Mouse (Mus musculus) right cerebral cortex, postnatal 4 days (tissue): Measurements from ENCODE around the gene Zfp287.
"Not testable (repeated sequence)": the region's sequence is repeated elsewhere in the genome, so short reads cannot be mapped to it uniquely, and the experiment has no call there.

Experiments
- DNase-seq: peaks from one replicate; pipeline ENCODE4 v3.0.0-alpha.2; 2022

Zfp287 gene

GRCm38 (mm10) chr11:62731311-62732021, at the start of gene Zfp287:
Gene Zfp287, minus strand, starts transcription at chr11:62731905.
- DNase-seq, result peak; percentile 89

DNA sequence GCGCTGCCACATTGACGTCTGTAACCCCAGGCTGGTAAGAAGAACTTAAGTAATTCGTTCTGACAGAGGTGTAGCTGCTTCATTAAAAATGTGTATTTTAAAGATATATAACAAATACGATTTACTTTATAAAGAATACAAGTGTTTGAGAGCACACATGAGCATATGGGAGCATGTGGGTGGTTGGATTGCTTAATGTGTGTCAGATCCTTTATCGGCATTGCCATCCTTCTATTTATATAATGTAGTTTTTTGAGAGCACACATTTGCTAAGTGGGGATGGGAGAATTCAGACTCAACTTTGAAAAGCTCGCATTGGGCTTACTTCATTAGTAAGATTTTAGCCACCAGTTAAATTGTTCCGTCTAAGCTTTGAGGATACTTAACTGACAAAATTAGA, 44.8 kb upstream of the Zfp287 start:
- no peak for DNase-seq

DNA sequence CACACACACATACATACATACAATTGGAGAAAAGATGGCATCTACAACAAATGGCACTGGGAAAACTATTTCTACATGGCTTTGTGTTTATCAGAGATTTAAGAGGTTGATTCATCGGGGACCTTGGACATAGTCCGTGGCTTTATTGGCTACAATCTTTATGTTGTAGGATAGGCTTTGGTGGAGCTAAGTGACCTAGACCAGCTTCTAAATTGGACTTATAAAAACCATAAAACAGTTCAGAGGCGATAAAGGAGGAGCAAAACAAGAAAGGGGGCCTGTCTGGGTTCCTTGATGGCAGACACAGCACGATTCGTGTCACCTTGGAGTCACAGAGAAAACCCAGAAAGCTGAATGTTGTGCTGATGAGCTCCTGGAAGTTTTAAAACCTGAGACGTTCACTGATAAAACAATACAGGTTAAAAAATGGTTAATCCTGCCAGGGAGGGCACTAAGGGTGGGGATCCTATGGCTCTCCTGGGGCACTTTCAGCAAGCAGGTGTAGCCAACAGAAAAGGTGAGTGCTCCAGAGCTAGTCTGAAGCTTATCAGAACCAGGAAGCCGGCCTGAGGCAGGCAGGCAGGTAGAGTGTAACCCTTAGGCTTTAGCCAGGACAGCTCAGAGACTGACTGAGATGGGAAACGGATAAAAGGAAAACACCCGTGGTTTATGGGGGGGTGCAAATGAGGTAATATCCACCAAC, 29.2 kb upstream of the Zfp287 start:
- no peak for DNase-seq

GRCm38 (mm10) chr11:62758491-62758890, 26.8 kb upstream of the Zfp287 start:
- DNase-seq, result no peak

GRCm38 (mm10) chr11:62757906-62758305, 26.2 kb upstream of the Zfp287 start:
- DNase-seq, result no peak

DNA sequence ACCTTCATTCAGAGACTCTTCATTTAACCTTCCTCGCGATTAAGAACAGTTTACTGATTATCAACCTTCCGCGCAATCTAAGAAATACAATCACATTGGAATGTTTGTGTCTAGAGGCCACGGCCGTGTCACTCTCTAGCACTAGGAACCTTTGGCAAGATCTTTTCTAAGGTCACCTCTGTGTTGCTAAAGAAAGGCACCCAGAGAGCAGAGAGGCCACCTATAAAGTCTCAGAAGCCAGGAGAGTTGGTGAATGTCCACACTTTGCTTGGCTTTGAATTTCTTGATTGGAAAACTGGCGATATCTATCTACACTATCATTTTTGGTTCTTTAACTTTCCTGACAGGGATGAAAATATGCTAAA, 25.4 kb upstream of the Zfp287 start:
- DNase-seq, result no peak

DNA sequence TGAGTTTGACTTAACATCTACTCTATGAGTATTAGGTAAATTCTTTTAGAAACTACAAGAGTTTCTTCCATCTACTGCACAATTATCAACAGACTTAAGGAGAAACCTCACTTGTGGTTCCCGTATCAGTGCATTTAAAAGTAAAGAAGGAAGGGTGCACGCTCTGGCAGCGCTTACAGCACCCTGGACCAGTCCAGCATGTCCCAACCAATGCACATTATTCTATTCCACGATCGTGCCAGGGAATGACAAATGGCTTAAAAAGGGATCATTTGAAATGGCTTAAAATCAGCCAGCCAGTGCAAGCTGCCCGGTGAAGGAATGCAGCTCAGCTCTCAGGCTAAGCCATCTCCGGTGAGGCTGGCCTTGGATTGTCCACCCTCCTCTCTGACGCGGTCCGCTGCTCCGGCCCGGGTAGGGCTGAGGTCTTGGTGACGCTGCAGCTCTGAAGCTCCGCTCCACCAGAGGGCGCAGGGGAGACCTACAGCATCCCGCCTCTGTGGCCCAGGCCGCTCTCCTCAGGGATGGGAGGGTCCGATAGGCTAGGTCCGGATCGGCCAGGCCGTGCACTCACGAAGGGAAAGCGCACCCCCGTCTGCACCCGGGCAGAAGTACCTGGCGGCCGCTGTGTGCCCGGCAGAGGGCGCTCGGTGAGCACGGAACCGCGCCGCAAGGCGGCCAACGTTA, 24.9 kb upstream of the Zfp287 start:
- DNase-seq, result peak; percentile 93

DNA sequence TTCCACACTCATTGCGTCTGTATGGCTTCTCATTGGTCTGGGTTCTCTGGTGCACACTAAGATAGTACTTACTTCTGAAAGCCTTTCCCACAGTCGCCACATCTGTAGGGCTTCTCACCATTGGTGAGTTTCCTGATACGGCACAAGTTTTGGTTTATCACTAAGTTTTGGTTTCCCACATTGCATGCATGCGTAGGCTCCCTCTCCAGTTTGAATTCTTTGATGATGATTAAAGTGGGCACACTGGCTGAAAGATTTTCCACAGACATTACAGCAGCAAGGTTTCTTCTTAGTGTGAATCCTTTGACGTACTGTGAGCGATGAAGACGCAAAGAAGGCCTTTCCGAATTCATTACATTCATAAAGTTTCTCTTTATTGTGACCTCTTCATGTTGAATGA, 21.1 kb upstream of the Zfp287 start, which contains the start of gene Gm10428:
Gm10428 (plus strand) TSS at position 321 of the 400 bp plus-strand sequence.
- no peak for DNase-seq

DNA sequence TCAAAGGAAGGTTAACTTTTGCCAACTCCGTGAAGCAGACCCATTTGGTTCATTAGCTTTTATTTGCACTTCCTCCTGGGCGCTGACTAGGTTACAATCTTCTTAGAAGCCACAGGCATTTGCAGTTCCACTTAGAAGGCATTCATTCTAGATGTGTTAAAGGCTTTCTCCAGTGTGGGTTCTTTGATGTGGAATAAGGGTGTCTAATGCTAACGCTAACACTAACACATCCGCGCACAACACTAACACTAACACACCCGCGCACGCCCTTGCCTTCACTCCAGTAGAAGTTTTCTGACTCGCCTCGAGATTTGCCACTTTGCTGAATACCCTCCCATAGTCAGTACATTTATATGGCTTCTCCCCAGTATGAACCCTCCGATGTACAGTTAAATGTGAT, 20.5 kb upstream of the Zfp287 start:
- DNase-seq, result no peak

DNA sequence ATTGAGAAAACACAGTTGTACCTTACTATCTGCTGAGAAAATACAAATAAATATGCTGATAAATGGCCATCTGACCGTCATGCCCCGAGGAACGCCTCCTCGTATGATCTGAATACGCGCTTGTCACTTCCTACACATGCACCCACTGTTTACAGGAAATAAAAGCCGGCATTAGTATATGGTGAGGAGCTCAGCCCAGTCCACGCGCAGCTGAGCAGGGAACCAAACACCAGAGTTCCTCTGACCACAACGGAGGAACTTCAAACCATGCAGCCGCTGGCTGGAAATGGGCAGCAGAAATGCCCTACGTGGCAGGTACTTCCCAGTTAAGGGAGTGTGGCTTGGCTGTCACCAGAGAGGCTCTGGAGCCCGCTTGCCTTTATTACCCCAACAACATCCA, 17.7 kb upstream of the Zfp287 start:
- not testable (repeated sequence) for DNase-seq

- no peak for DNase-seq
Measured at GRCm38 (mm10) chr11:62748062-62748461, 16.4 kb upstream of the Zfp287 start.

DNA sequence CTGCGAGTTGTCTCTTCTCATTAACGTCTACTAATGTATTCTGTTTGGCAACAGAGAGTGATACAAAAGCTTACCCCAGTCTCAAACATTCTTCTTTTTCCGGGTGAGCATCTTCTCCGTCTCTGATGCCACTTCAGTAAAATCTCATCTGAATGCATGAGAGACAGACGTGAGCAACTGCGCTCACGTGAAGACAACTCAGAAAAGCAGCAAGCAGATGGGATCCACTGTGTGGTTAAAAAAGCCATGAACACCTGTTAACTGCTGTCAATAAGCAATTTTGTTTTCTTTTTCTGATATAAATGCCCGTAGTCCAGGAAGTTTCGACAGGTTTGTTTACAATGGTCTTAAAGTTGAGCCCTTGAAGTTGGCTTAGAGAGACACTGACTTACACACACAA, 15.5 kb upstream of the Zfp287 start:
- no peak for DNase-seq

DNA sequence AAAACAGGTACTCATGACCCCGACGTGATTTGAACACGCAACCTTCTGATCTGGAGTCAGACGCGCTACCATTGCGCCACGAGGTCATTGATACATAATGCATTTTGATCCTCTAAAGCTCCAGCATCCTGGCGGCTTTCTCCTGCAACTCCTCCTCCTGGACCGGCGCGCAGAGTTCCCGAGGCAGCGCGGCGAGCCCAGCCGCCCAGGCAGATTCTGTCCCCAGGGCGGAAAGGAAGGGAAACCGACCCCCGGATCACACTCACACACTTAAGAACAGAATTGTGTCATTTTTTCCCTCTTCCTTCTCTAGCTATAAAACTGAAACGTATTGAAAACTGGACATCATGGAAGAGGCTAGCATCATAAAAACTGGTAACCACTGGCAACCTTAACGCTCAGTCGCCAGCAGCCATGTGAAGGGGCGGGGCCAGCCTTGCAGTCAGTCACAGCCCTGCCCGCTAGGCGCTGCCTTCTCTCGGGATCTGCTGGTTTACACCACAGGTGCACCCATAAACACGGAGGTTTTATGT, 14.4 kb upstream of the Zfp287 start:
- DNase-seq, result peak; percentile 64

DNA sequence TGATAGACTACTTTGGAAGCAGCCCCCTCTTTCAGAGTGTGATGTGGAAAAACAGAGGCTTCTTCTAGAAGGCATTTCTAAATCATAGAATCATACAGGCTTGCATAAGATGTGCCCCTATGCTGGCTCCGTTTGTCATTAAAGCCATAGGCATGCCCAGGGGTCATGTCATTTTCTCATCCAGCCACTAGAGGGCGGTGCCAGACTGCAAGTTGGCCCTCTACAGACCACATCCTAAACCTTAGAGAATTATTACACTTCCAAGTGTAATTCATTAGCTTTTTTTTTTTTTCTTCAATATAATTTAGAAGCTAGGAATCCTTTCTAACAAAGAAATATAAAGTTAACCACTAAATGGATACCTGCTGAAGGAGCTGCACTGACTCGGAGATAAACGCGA, 12.4 kb upstream of the Zfp287 start:
- DNase-seq, result peak; percentile 67

- no peak for DNase-seq
Measured at GRCm38 (mm10) chr11:62742261-62742957, 10.7 kb upstream of the Zfp287 start.

GRCm38 (mm10) chr11:62741186-62741585, 9.5 kb upstream of the Zfp287 start:
- no peak for DNase-seq

DNA sequence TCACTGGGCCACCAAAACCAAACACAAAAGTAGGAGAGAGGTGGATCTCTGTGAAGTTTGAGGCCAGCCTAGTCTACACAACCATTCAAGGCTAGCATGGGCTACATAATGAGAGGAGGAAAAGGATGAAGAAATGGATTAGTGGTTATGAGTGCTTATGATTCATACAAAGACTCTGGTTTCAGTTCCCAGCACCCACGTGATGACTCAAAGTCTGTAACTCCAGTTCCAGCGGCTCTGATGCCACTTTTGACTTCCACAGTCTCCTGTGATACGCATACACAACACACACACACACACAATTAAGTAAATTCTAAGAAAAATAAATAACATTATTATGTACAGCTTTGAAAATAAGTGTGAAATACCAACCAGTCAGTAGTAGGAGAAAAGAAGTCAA, 960 bp upstream of the Zfp287 start:
- no peak for DNase-seq

DNA sequence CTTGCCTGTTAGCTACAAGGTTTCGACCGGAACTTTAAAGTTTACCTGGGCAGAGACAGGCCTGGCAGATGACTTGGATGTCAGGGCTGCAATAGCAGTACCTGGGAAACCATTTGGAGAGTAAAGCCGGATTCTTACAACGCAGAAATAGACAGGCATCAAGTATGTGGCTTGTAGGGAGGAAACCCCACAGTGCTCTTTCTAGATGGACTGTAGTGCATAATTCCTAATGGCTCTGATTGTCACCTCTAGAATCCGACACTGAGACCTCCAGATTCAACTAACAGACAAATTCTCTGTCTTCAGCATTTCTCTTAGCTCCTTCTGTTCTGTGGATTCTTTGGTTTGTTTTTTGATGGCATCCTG, 300 bp upstream of the Zfp287 start:
- DNase-seq, result no peak

DNA sequence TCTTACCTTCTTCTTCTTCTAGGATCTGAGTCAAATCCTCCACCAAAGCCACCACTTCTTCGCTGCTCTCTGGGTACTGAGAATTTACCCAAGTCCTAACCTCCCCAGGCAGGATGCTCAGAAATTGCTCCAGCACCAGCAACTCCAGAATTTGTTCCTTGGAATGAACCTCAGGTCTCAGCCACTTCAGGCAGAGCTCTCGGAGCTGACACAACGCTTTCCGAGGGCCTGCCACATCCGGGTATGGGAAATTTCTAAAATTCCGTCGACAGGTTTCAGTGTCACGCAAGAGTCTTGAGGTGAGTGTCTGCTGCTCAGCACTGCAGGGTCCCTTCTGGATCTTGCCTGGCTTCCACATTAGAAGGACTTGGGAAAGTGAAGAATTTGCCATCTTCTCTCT, 3.4 kb downstream of the Zfp287 start:
- no peak for DNase-seq

GRCm38 (mm10) chr11:62710657-62711056, 21.0 kb downstream of the Zfp287 start:
- DNase-seq, result no peak

DNA sequence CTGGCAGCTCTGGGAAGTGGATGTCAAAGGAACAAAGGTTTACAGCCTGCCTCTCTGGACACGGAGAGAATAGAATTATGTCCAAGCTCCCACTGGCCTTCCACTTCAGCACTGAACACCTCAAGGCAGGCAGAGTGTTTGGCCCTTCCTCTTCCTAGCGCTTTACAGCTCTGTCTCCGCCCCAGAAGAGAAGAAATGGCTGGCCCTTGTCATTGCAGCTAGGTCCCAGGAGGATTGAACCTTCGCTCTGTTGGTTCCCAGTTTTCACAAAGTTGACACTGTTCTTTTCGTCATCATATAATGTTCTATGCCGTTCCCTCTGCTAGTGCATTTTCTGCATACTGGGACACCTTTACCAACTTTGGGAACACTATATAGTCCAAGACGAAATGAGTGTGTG, 23.5 kb downstream of the Zfp287 start:
- DNase-seq, result no peak

- DNase-seq, result no peak
Measured at GRCm38 (mm10) chr11:62706141-62706540, 25.6 kb downstream of the Zfp287 start.

- DNase-seq, result no peak
Measured at GRCm38 (mm10) chr11:62701218-62701617, 30.5 kb downstream of the Zfp287 start.
